Mouse (Mus musculus): ENCODE data around the gene Plcg2.

GRCm38 (mm10) chr8:117516876-117517565 lies 18.9 kb downstream of the Plcg2 start:
- TF ChIP-seq CTCF (IDR thresholded peaks at IDR 0.05; ENCODE audit: low read depth, low read length) (no peak), POLR2A (IDR thresholded peaks at IDR 0.05; ENCODE audit: borderline replicate concordance, low read depth, low read length) (no peak)
